In genomic region chr8:35735438-35735837, GRCm38 (mm10) we compare ENCODE assay signal across 11 mouse cellular contexts. TPM values are rescaled to one million over a fixed set of nuclear protein-coding genes. Genes with fewer than 3 reads are reported as not detected.
DNase-seq lines count a peak whose midpoint lies in the region; ATAC-seq lines count a peak whose summit lies in the region.
"Had no signal": no experiment of that assay in that cellular context is flagged by ENCODE, and none has a peak within 500 bp of the region (broad histone marks: within the 10 kb centered on the region; RNA-seq: fewer than 3 reads in every experiment).

No protein-coding gene starts in this region.

- DNase-seq in gastrocnemius, adult 18-20 months (ENCODE audit: low spot score), result peak; percentile 2
- no peak for DNase-seq in gastrocnemius, postnatal 36 days
- DNase-seq in kidney, postnatal 10 days, result peak; percentile 28
- no peak for DNase-seq in kidney, adult 8-10 months
- DNase-seq in 416B (ENCODE audit: low read depth), result peak; percentile 26
- peak; percentile 29 for DNase-seq in adrenal gland, postnatal 14 days
- no peak for DNase-seq in cerebellum, adult 9-10 months
- DNase-seq: cerebellum, postnatal 25 days had no signal

- ATAC-seq in erythroblast, adult 5-6 weeks (replicated peaks; ENCODE audit: low FRiP score, poor library complexity, severe bottlenecking), result no peak
- ATAC-seq: forebrain, embryonic 15.5 days; midbrain, embryonic 13.5 days had no signal

- intact Hi-C loops in gastrocnemius, postnatal 36 days (cut with DNase I), result no loop called here

RNA-seq across cellular contexts. Expression of gene Gm19410, which starts 30.2 kb away (rescaled TPM):
- 1 to 10 TPM in 1 of 2 experiments, under 1 TPM in 1; 0.39 to 1.4 TPM for total RNA-seq in gastrocnemius, adult 18-20 months (2021)
- total RNA-seq in gastrocnemius, postnatal 36 days (2021), result under 1 TPM; 0.47 to 0.66 TPM
- total RNA-seq in adrenal gland, postnatal 14 days (2021), result not detected in 2 replicates
- total RNA-seq in erythroblast, adult 5-6 weeks (2015; ENCODE audit: low replicate concordance), result not detected in 2 replicates
- total RNA-seq in erythroblast, adult 5-6 weeks (2017; ENCODE audit: low replicate concordance), result not detected in 2 replicates

Comparison
In these comparisons a context has a peak if more than half of its experiments do, and no peak if none do; other contexts are left out.
1. DNase-seq: peak in gastrocnemius, adult 18-20 months (single experiment), kidney, postnatal 10 days (single experiment), 416B (single experiment) and adrenal gland, postnatal 14 days (single experiment); none in gastrocnemius, postnatal 36 days (0 of 2), kidney, adult 8-10 months (0 of 2) and cerebellum, adult 9-10 months (single experiment).